Mouse (Mus musculus): ENCODE results near the gene Arid4b. TPM values are rescaled to one million over a fixed set of nuclear protein-coding genes. Genes with fewer than 3 reads are reported as not detected.

The Arid4b gene
- polyA plus RNA-seq, 1 experiment from 2014 or later, result 48.4 TPM

- peaks cover 25% of the 10 kb centered on the region for H3K36me3 ChIP-seq (ENCODE audit: insufficient read depth, low read length)
- H3K27me3 ChIP-seq (ENCODE audit: insufficient read depth, low read length), result no peaks in the 10 kb centered on the region
- no peak overlapping the region for H3K27ac ChIP-seq
- no peak overlapping the region for H3K4me2 ChIP-seq (ENCODE audit: low read length)
- no peak for ATAC-seq (replicated peaks; ENCODE audit: low FRiP score, low read depth)
- no peaks in the 10 kb centered on the region for H3K9me3 ChIP-seq (replicated peaks; ENCODE audit: low read length)
- DNase-seq (ENCODE audit: low spot score), result no peak
- H3K4me3 ChIP-seq (replicated peaks; ENCODE audit: low read depth, low read length), result no peak overlapping the region
- 90% methylated on average over 3 of the region's 3 CpGs for WGBS
- H3K9ac ChIP-seq (ENCODE audit: low read depth, low read length), result no peak overlapping the region
- H3K4me1 ChIP-seq (replicated peaks; ENCODE audit: insufficient read depth, low read length), result no peaks in the 10 kb centered on the region
- no peak for TF ChIP-seq CTCF (IDR thresholded peaks at IDR 0.05; ENCODE audit: low read depth)
These were observed 6.2 kb upstream of the Arid4b start for GRCm38 (mm10) chr13:14056801-14057200.

GRCm38 (mm10) chr13:14059582-14059981 lies 3.5 kb upstream of the Arid4b start:
- ATAC-seq (replicated peaks; ENCODE audit: low FRiP score, low read depth) (no peak), DNase-seq (ENCODE audit: low spot score) (no peak)
- Histone ChIP-seq H3K9ac (ENCODE audit: low read depth, low read length) (no peak overlapping the region), H3K4me2 (ENCODE audit: low read length) (no peak overlapping the region), H3K4me3 (replicated peaks; ENCODE audit: low read depth, low read length) (no peak overlapping the region), H3K9me3 (replicated peaks; ENCODE audit: low read length) (no peaks in the 10 kb centered on the region), H3K27ac (no peak overlapping the region), H3K4me1 (replicated peaks; ENCODE audit: insufficient read depth, low read length) (peaks cover 5% of the 10 kb centered on the region; the same call in 1 of the 2 replicates), H3K27me3 (ENCODE audit: insufficient read depth, low read length) (no peaks in the 10 kb centered on the region), H3K36me3 (ENCODE audit: insufficient read depth, low read length) (peaks cover 7% of the 10 kb centered on the region; the same call in 1 of the 2 replicates)
- no peak for TF ChIP-seq CTCF (IDR thresholded peaks at IDR 0.05; ENCODE audit: low read depth)

- no peak for TF ChIP-seq CTCF (IDR thresholded peaks at IDR 0.05; ENCODE audit: low read depth)
- peak overlapping the region; percentile 73 for H3K4me3 ChIP-seq (replicated peaks; ENCODE audit: low read depth, low read length)
- WGBS, result 6% methylated on average over 11 of the region's 11 CpGs
- peak overlapping the region; percentile 78 for H3K9ac ChIP-seq (ENCODE audit: low read depth, low read length)
- H3K4me1 ChIP-seq (replicated peaks; ENCODE audit: insufficient read depth, low read length), result peaks cover 5% of the 10 kb centered on the region; the same call in 1 of the 2 replicates
- H3K27me3 ChIP-seq (ENCODE audit: insufficient read depth, low read length), result no peaks in the 10 kb centered on the region
- H3K4me2 ChIP-seq (ENCODE audit: low read length), result peak overlapping the region; percentile 60
- ATAC-seq (replicated peaks; ENCODE audit: low FRiP score, low read depth), result no peak
- H3K27ac ChIP-seq, result peak overlapping the region; percentile 96
- no peaks in the 10 kb centered on the region for H3K36me3 ChIP-seq (ENCODE audit: insufficient read depth, low read length)
- H3K9me3 ChIP-seq (replicated peaks; ENCODE audit: low read length), result no peaks in the 10 kb centered on the region
- peak; percentile 14 for DNase-seq (ENCODE audit: low spot score)
These were observed 621 bp upstream of the Arid4b start for GRCm38 (mm10) chr13:14062209-14063012.

- DNase-seq (ENCODE audit: low spot score) (peak; percentile 75), ATAC-seq (replicated peaks; ENCODE audit: low FRiP score, low read depth) (peak; percentile 40)
- Histone ChIP-seq H3K36me3 (ENCODE audit: insufficient read depth, low read length) (no peaks in the 10 kb centered on the region), H3K27ac (peak overlapping the region; percentile 98), H3K4me3 (replicated peaks; ENCODE audit: low read depth, low read length) (peak overlapping the region; percentile 99), H3K27me3 (ENCODE audit: insufficient read depth, low read length) (no peaks in the 10 kb centered on the region), H3K9me3 (replicated peaks; ENCODE audit: low read length) (no peaks in the 10 kb centered on the region), H3K4me1 (replicated peaks; ENCODE audit: insufficient read depth, low read length) (peaks cover 5% of the 10 kb centered on the region; the same call in 1 of the 2 replicates), H3K9ac (ENCODE audit: low read depth, low read length) (peak overlapping the region; percentile 98), H3K4me2 (ENCODE audit: low read length) (peak overlapping the region; percentile 77)
- no peak for TF ChIP-seq CTCF (IDR thresholded peaks at IDR 0.05; ENCODE audit: low read depth)
- under 1% methylated on average over 28 of the region's 31 CpGs for WGBS
These were observed 875 bp downstream of the Arid4b start for GRCm38 (mm10) chr13:14063942-14064271.

GRCm38 (mm10) chr13:14064341-14065027 lies 1.5 kb downstream of the Arid4b start:
- ATAC-seq (replicated peaks; ENCODE audit: low FRiP score, low read depth) (no peak), DNase-seq (ENCODE audit: low spot score) (peak; percentile 31)
- peak overlapping the region; percentile 77 for H3K4me2 ChIP-seq (ENCODE audit: low read length)
- H3K4me3 ChIP-seq (replicated peaks; ENCODE audit: low read depth, low read length), result peak overlapping the region; percentile 99
- no peak for TF ChIP-seq CTCF (IDR thresholded peaks at IDR 0.05; ENCODE audit: low read depth)
- 0% methylated on average over 44 of the region's 65 CpGs for WGBS
- no peaks in the 10 kb centered on the region for H3K9me3 ChIP-seq (replicated peaks; ENCODE audit: low read length)
- peak overlapping the region; percentile 98 for H3K27ac ChIP-seq
- peaks cover 5% of the 10 kb centered on the region; the same call in 1 of the 2 replicates for H3K4me1 ChIP-seq (replicated peaks; ENCODE audit: insufficient read depth, low read length)
- H3K9ac ChIP-seq (ENCODE audit: low read depth, low read length), result peak overlapping the region; percentile 98
- no peaks in the 10 kb centered on the region for H3K27me3 ChIP-seq (ENCODE audit: insufficient read depth, low read length)
- H3K36me3 ChIP-seq (ENCODE audit: insufficient read depth, low read length), result no peaks in the 10 kb centered on the region

- ATAC-seq (replicated peaks; ENCODE audit: low FRiP score, low read depth) (no peak), DNase-seq (ENCODE audit: low spot score) (peak; percentile 17)
- Histone ChIP-seq H3K4me3 (replicated peaks; ENCODE audit: low read depth, low read length) (peak overlapping the region; percentile 99), H3K9ac (ENCODE audit: low read depth, low read length) (peak overlapping the region; percentile 98), H3K9me3 (replicated peaks; ENCODE audit: low read length) (no peaks in the 10 kb centered on the region), H3K36me3 (ENCODE audit: insufficient read depth, low read length) (no peaks in the 10 kb centered on the region), H3K27me3 (ENCODE audit: insufficient read depth, low read length) (no peaks in the 10 kb centered on the region), H3K4me2 (ENCODE audit: low read length) (peak overlapping the region; percentile 77), H3K4me1 (replicated peaks; ENCODE audit: insufficient read depth, low read length) (peaks cover 5% of the 10 kb centered on the region; the same call in 1 of the 2 replicates), H3K27ac (peak overlapping the region; percentile 98; the same call in 1 of the 2 replicates)
- no peak for TF ChIP-seq CTCF (IDR thresholded peaks at IDR 0.05; ENCODE audit: low read depth)
- WGBS, result 4% methylated on average over 9 of the region's 9 CpGs
These were observed 2.0 kb downstream of the Arid4b start for GRCm38 (mm10) chr13:14065028-14065380.
